Mouse (Mus musculus): ENCODE data around the gene Pter.

DNA sequence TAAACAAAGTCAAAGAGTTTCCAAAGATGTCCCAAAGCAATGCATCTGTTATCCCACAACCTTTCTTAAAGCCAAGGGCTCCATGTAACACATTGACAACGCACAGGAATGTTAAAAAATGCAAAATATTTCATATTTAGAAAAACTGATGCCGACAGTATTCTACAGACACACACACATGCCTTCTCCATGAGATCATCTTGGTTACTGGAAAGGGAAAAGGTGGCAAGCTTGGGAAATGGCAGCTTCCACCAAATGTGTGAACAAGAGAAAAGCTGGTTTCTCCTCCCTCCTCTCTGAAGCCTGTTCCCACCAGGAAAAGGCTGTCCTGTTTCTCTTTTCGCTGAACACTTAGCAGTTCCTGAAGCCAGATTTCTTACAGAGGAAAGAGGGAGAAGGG lies 114.9 kb downstream of the Pter start:
- TF ChIP-seq POLR2A (IDR thresholded peaks at IDR 0.05; ENCODE audit: low read depth, low read length) (no peak), CTCF (IDR thresholded peaks at IDR 0.05; ENCODE audit: borderline replicate concordance, insufficient read depth, low read length) (no peak)
